Comparison of ENCODE assay signal across 21 mouse cellular contexts in the genomic region with DNA sequence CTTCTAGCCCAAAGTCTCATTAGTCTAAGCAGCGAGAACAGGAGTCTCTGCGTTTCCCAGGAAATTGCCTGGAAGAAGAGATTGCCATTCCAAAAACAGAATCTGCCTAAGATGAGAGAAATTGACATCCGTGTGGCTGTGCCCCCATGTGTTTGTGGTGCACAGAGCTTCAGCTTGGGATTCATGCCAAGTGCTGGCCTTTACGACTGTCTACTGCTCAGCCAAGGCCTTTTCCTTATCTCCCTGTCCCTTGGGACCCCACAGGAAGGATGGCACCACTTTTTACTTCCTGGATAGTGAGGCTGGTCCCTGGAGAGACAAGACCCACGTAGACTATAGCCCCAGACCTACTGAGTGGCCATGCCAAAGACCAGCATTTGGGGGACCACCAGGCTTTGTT.
A peak's percentile ranks its signal among the peaks of the same experiment; 100 is the strongest.
DNase-seq lines count a peak whose midpoint lies in the region; ATAC-seq and TF ChIP-seq lines count a peak whose summit lies in the region.
"Had no signal": no experiment of that assay in that cellular context is flagged by ENCODE, and none has a peak within 500 bp of the region (broad histone marks: within the 10 kb centered on the region; RNA-seq: fewer than 3 reads in every experiment).

No protein-coding gene starts in this region.

- ATAC-seq in hindbrain, postnatal 0 days = no peak
- ATAC-seq in embryonic facial prominence, embryonic 14.5 days (ENCODE audit: low read depth) = no peak
- no peak for ATAC-seq in midbrain, postnatal 0 days (ENCODE audit: low FRiP score)
- ATAC-seq: CD4-positive, CD25-positive, alpha-beta regulatory T cell, adult 4 months; forebrain, embryonic 13.5 days; hindbrain, embryonic 16.5 days; liver, postnatal 0 days; midbrain, embryonic 13.5 days had no signal

- no peak overlapping the region for H3K9ac ChIP-seq in hindbrain, postnatal 0 days (replicated peaks; ENCODE audit: low read length)
- H3K9ac ChIP-seq in embryonic facial prominence, embryonic 14.5 days (ENCODE audit: low read depth, low read length) = no peak overlapping the region
- no peak overlapping the region for H3K9ac ChIP-seq in midbrain, postnatal 0 days (replicated peaks; ENCODE audit: low read length, poor library complexity, severe bottlenecking)
- H3K9ac ChIP-seq: forebrain, embryonic 13.5 days; liver, postnatal 0 days; midbrain, embryonic 13.5 days; stomach, embryonic 15.5 days had no signal

- no peaks in the 10 kb centered on the region for H3K9me3 ChIP-seq in hindbrain, postnatal 0 days (ENCODE audit: low read length)
- no peaks in the 10 kb centered on the region for H3K9me3 ChIP-seq in hindbrain, embryonic 10.5 days
- H3K9me3 ChIP-seq in embryonic facial prominence, embryonic 14.5 days (ENCODE audit: control insufficient read depth, low read length) = no peaks in the 10 kb centered on the region
- H3K9me3 ChIP-seq in midbrain, postnatal 0 days (ENCODE audit: low read length) = no peaks in the 10 kb centered on the region
- H3K9me3 ChIP-seq: forebrain, embryonic 13.5 days; G1E; midbrain, embryonic 13.5 days; stomach, embryonic 15.5 days had no signal

- H3K4me2 ChIP-seq in hindbrain, postnatal 0 days (ENCODE audit: low read depth, low read length) = no peak overlapping the region
- H3K4me2 ChIP-seq in embryonic facial prominence, embryonic 14.5 days (ENCODE audit: low read depth, low read length) = no peak overlapping the region
- H3K4me2 ChIP-seq in midbrain, postnatal 0 days (ENCODE audit: low read depth, low read length, poor library complexity, severe bottlenecking) = no peak overlapping the region
- H3K4me2 ChIP-seq: forebrain, embryonic 13.5 days; heart, embryonic 11.5 days; midbrain, embryonic 13.5 days; stomach, embryonic 15.5 days had no signal

- peaks cover 5% of the 10 kb centered on the region; the same call in 1 of the 2 replicates for H3K36me3 ChIP-seq in hindbrain, postnatal 0 days (ENCODE audit: insufficient read depth, low read length)
- H3K36me3 ChIP-seq in hindbrain, embryonic 10.5 days = peaks cover 79% of the 10 kb centered on the region
- H3K36me3 ChIP-seq in embryonic facial prominence, embryonic 14.5 days (ENCODE audit: control insufficient read depth, insufficient read depth, low read length) = peaks cover 19% of the 10 kb centered on the region
- 0 out of 2 replicates have a peak, but pooled peaks cover 3% of the 10 kb centered on the region for H3K36me3 ChIP-seq in midbrain, postnatal 0 days (ENCODE audit: insufficient read depth, low read length)

- peak overlapping the region; percentile 41; the same call in 1 of the 2 replicates for H3K27ac ChIP-seq in hindbrain, postnatal 0 days
- H3K27ac ChIP-seq in hindbrain, embryonic 10.5 days = no peak overlapping the region
- H3K27ac ChIP-seq in embryonic facial prominence, embryonic 14.5 days (replicated peaks; ENCODE audit: low read depth, low read length) = 0 out of 2 replicates have a peak overlapping the region, but pooled peaks have one; percentile 8
- no peak overlapping the region for H3K27ac ChIP-seq in midbrain, postnatal 0 days (ENCODE audit: low read depth, low read length)
- H3K27ac ChIP-seq: forebrain, embryonic 13.5 days; kidney, postnatal 0 days; macrophage; midbrain, embryonic 13.5 days; stomach, embryonic 15.5 days had no signal

- no peaks in the 10 kb centered on the region for H3K4me1 ChIP-seq in hindbrain, postnatal 0 days (ENCODE audit: insufficient read depth, low read length)
- H3K4me1 ChIP-seq in hindbrain, embryonic 10.5 days (replicated peaks) = 0 out of 2 replicates have a peak, but pooled peaks cover 7% of the 10 kb centered on the region
- H3K4me1 ChIP-seq in embryonic facial prominence, embryonic 14.5 days (ENCODE audit: control insufficient read depth, insufficient read depth, low read length) = peaks cover 5% of the 10 kb centered on the region; the same call in 1 of the 2 replicates
- peaks cover 4% of the 10 kb centered on the region; the same call in 1 of the 2 replicates for H3K4me1 ChIP-seq in midbrain, postnatal 0 days (ENCODE audit: insufficient read depth, low read length)

- TF ChIP-seq CTCF in hindbrain, postnatal 0 days (IDR thresholded peaks at IDR 0.05; ENCODE audit: low read depth) = no peak
- TF ChIP-seq CTCF in midbrain, postnatal 0 days (IDR thresholded peaks at IDR 0.05) = no peak

- WGBS in hindbrain, postnatal 0 days = 62% methylated on average over 5 of the region's 5 CpGs
- WGBS in hindbrain, embryonic 10.5 days = 91% methylated on average over 5 of the region's 5 CpGs
- 74% methylated on average over 5 of the region's 5 CpGs for WGBS in embryonic facial prominence, embryonic 14.5 days
- 83% methylated on average over 5 of the region's 5 CpGs for WGBS in midbrain, postnatal 0 days

- H3K4me3 ChIP-seq in hindbrain, postnatal 0 days (ENCODE audit: low read length) = no peak overlapping the region
- no peak overlapping the region for H3K4me3 ChIP-seq in hindbrain, embryonic 10.5 days
- H3K4me3 ChIP-seq in embryonic facial prominence, embryonic 14.5 days (ENCODE audit: low read depth, low read length) = no peak overlapping the region
- no peak overlapping the region for H3K4me3 ChIP-seq in midbrain, postnatal 0 days (ENCODE audit: low read depth, low read length)
- H3K4me3 ChIP-seq: forebrain, embryonic 13.5 days; midbrain, embryonic 13.5 days; stomach, embryonic 15.5 days had no signal

- H3K27me3 ChIP-seq in hindbrain, postnatal 0 days (ENCODE audit: insufficient read depth, low read length) = no peaks in the 10 kb centered on the region
- H3K27me3 ChIP-seq in hindbrain, embryonic 10.5 days (ENCODE audit: insufficient read depth, poor library complexity, severe bottlenecking) = no peaks in the 10 kb centered on the region
- no peaks in the 10 kb centered on the region for H3K27me3 ChIP-seq in embryonic facial prominence, embryonic 14.5 days (replicated peaks; ENCODE audit: control insufficient read depth, insufficient read depth, low read length)
- H3K27me3 ChIP-seq in midbrain, postnatal 0 days (ENCODE audit: insufficient read depth, low read length) = no peaks in the 10 kb centered on the region
- H3K27me3 ChIP-seq: forebrain, embryonic 13.5 days; midbrain, embryonic 13.5 days; stomach, embryonic 15.5 days had no signal

- DNase-seq in hindbrain, postnatal 0 days (ENCODE audit: low spot score) = no peak
- DNase-seq in hindbrain, embryonic 10.5 days (ENCODE audit: low spot score) = no peak
- DNase-seq in 416B (ENCODE audit: low read depth) = peak; percentile 18
- peak; percentile 69 for DNase-seq in MN1 (ENCODE audit: low spot score)
- DNase-seq in embryonic facial prominence, embryonic 14.5 days (ENCODE audit: low spot score) = no peak
- no peak for DNase-seq in midbrain, postnatal 0 days (ENCODE audit: low spot score)
- no peak for DNase-seq in gastrocnemius, postnatal 25 days
- DNase-seq: heart, postnatal 14 days; kidney, adult 11 months; liver; liver, postnatal 0 days; right cerebral cortex, postnatal 14 days had no signal

Comparison
In these comparisons a context has a peak if more than half of its experiments do, and no peak if none do; other contexts are left out.
1. H3K27ac ChIP-seq: peak in hindbrain, postnatal 0 days (single experiment) and embryonic facial prominence, embryonic 14.5 days (single experiment); none in hindbrain, embryonic 10.5 days (single experiment) and midbrain, postnatal 0 days (single experiment).
2. DNase-seq: peak in 416B (single experiment) and MN1 (single experiment); none in hindbrain, postnatal 0 days (single experiment), hindbrain, embryonic 10.5 days (single experiment), embryonic facial prominence, embryonic 14.5 days (single experiment), midbrain, postnatal 0 days (single experiment) and gastrocnemius, postnatal 25 days (single experiment).